Mouse (Mus musculus): ENCODE results near the gene Hist1h4d.
A peak's percentile ranks its signal among the peaks of the same experiment; 100 is the strongest.
"Not testable (repeated sequence)": the region's sequence is repeated elsewhere in the genome, so short reads cannot be mapped to it uniquely, and the experiment has no call there.

The Hist1h4d gene

GRCm38 (mm10) chr13:23573898-23574524 is 7.4 kb upstream of the Hist1h4d start, which contains the start of the genes Hist1h2bf and Hist1h2ad:
TSS of gene Hist1h2bf (minus strand) at chr13:23574196.
TSS of gene Hist1h2ad (plus strand) at chr13:23574381.
- peak; percentile 60 for DNase-seq

- DNase-seq = not testable (repeated sequence)
These were observed 6.7 kb upstream of the Hist1h4d start for GRCm38 (mm10) chr13:23574546-23575170.

GRCm38 (mm10) chr13:23575271-23575851 is 6.0 kb upstream of the Hist1h4d start, which contains the start of gene Hist1h3d:
TSS of gene Hist1h3d (plus strand) at chr13:23575763.
- DNase-seq = no peak

- DNase-seq = not testable (repeated sequence)
These were observed 5.5 kb upstream of the Hist1h4d start for GRCm38 (mm10) chr13:23575864-23576313.

GRCm38 (mm10) chr13:23576351-23576881 is 5.0 kb upstream of the Hist1h4d start:
- no peak for DNase-seq

- no peak for DNase-seq
These were observed 4.3 kb upstream of the Hist1h4d start for GRCm38 (mm10) chr13:23576906-23577639.

GRCm38 (mm10) chr13:23577835-23578234 is 3.6 kb upstream of the Hist1h4d start:
- DNase-seq = no peak

- DNase-seq = no peak
These were observed 1.0 kb downstream of the Hist1h4d start for GRCm38 (mm10) chr13:23582219-23583056.

GRCm38 (mm10) chr13:23583387-23584068 is 2.1 kb downstream of the Hist1h4d start:
- no peak for DNase-seq

- DNase-seq = no peak
These were observed 2.9 kb downstream of the Hist1h4d start for GRCm38 (mm10) chr13:23584331-23584730.

GRCm38 (mm10) chr13:23585029-23585441 is 3.6 kb downstream of the Hist1h4d start:
- no peak for DNase-seq

- DNase-seq = peak; percentile 70
These were observed 4.2 kb downstream of the Hist1h4d start for GRCm38 (mm10) chr13:23585442-23586098.

GRCm38 (mm10) chr13:23586099-23586939 is 4.9 kb downstream of the Hist1h4d start:
- no peak for DNase-seq

GRCm38 (mm10) chr13:23586940-23587225 is 5.5 kb downstream of the Hist1h4d start:
- DNase-seq = no peak

- no peak for DNase-seq
These were observed 9.8 kb downstream of the Hist1h4d start for GRCm38 (mm10) chr13:23591206-23591605.

GRCm38 (mm10) chr13:23591886-23592285 is 10.5 kb downstream of the Hist1h4d start:
- not testable (repeated sequence) for DNase-seq

- peak; percentile 61 for DNase-seq
These were observed 11.2 kb downstream of the Hist1h4d start for GRCm38 (mm10) chr13:23592614-23593013.

- DNase-seq = no peak
These were observed 11.8 kb downstream of the Hist1h4d start for GRCm38 (mm10) chr13:23593051-23593770.

- DNase-seq = no peak
These were observed 13.8 kb downstream of the Hist1h4d start for GRCm38 (mm10) chr13:23595185-23595584.
